30 mouse cellular contexts compared by ENCODE assay signal in the genomic region with DNA sequence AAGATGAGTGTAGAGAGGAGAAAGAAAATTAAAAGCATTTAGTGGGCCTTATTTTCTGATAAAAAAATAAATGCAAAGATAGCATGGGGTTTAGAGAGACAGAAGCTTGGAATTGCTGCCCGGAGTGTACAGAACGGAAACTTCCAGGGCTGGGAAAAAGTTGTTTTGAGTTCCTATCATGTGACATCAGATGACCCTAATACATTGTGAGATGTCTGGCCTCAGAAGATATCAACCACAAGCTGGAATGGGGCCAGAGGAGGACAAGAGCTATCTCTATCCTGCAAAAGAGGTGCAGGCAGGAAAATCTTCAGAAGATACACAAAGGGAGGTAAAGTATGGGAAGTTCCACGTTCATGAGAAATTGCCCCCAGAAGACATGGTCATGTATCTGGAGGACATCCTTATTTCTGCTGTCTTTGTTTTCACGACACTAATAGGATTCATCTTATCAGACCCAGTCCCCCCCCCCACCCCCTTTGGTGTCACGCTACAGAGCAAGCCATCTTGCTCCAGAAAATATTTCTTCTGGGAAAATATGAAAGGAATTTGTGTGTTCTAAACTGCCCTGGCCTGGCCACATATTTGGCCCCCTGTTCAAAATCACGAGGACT.
DNase-seq lines count a peak whose midpoint lies in the region; ATAC-seq and TF ChIP-seq lines count a peak whose summit lies in the region.
"Had no signal": no experiment of that assay in that cellular context is flagged by ENCODE, and none has a peak within 500 bp of the region (broad histone marks: within the 10 kb centered on the region; RNA-seq: fewer than 3 reads in every experiment).

No protein-coding gene starts in this region.

- ATAC-seq in heart, embryonic 13.5 days (ENCODE audit: extremely low read depth, insufficient number of reproducible peaks, low FRiP score, low TSS enrichment): no peak
- no peak for ATAC-seq in kidney, embryonic 15.5 days (replicated peaks; ENCODE audit: low FRiP score)
- no peak for ATAC-seq in cerebellum, adult (ENCODE audit: insufficient number of reproducible peaks, low FRiP score, low TSS enrichment)
- ATAC-seq: activated CD4-positive, CD25-positive, alpha-beta regulatory T cell, adult 4 months; hindbrain, embryonic 16.5 days; intestine, embryonic 16.5 days; midbrain, embryonic 13.5 days had no signal

- TF ChIP-seq CTCF in heart, adult 2 months (IDR thresholded peaks at IDR 0.05): no peak
- no peak for TF ChIP-seq CTCF in kidney, adult 2 months (conservative IDR thresholded peaks at IDR 0.05; ENCODE audit: insufficient read depth, insufficient read length, low read depth, low read length)
- TF ChIP-seq CTCF in MEL (IDR thresholded peaks at IDR 0.05 in 2 of 3, conservative IDR thresholded peaks at IDR 0.05 in 1 of 3; ENCODE audit: control insufficient read depth in 1 of 3, insufficient read depth in 1 of 3, low read depth in 2 of 3, low read length in 3 of 3, poor library complexity in 1 of 3, severe bottlenecking in 1 of 3): no peak

- H3K4me2 ChIP-seq in heart, embryonic 13.5 days: no peak overlapping the region
- H3K4me2 ChIP-seq in kidney, embryonic 15.5 days: no peak overlapping the region
- H3K4me2 ChIP-seq: embryonic facial prominence, embryonic 12.5 days; forebrain, embryonic 12.5 days; limb, embryonic 15.5 days; lung, embryonic 15.5 days; midbrain, embryonic 13.5 days had no signal

- 42% methylated on average over 6 of the region's 6 CpGs for WGBS in heart, embryonic 13.5 days
- 44% methylated on average over 6 of the region's 6 CpGs for WGBS in heart, adult 2 months
- WGBS in kidney, adult 2 months: 67% methylated on average over 6 of the region's 6 CpGs
- WGBS in kidney, embryonic 15.5 days: 70% methylated on average over 6 of the region's 6 CpGs

- no peak for TF ChIP-seq POLR2A in heart, adult 2 months (IDR thresholded peaks at IDR 0.05; ENCODE audit: insufficient read depth, low read depth, low read length)
- TF ChIP-seq POLR2A in kidney, adult 2 months (IDR thresholded peaks at IDR 0.05; ENCODE audit: low read depth, low read length): no peak
- no peak for TF ChIP-seq POLR2A in MEL (IDR thresholded peaks at IDR 0.05; ENCODE audit: control insufficient read depth in 1 of 2, insufficient read depth in 1 of 2, low read depth in 1 of 2, low read length in 2 of 2, poor library complexity in 1 of 2)

- H3K9ac ChIP-seq in heart, embryonic 13.5 days: no peak overlapping the region
- no peak overlapping the region for H3K9ac ChIP-seq in heart, adult 2 months (ENCODE audit: low read depth, low read length)
- no peak overlapping the region for H3K9ac ChIP-seq in kidney, embryonic 15.5 days
- H3K9ac ChIP-seq in MEL (ENCODE audit: control insufficient read depth, low read depth, low read length, poor library complexity, severe bottlenecking): no peak overlapping the region
- H3K9ac ChIP-seq: embryonic facial prominence, embryonic 12.5 days; forebrain, embryonic 12.5 days; limb, embryonic 15.5 days; lung, embryonic 15.5 days; midbrain, embryonic 13.5 days had no signal

- no peak for TF ChIP-seq RAD21 in MEL (IDR thresholded peaks at IDR 0.05; ENCODE audit: low read depth, low read length)

- no peaks in the 10 kb centered on the region for H3K36me3 ChIP-seq in heart, embryonic 13.5 days
- no peaks in the 10 kb centered on the region for H3K36me3 ChIP-seq in heart, adult 2 months (ENCODE audit: control insufficient read depth, insufficient read depth, low read length)
- H3K36me3 ChIP-seq in kidney, adult 2 months (ENCODE audit: control insufficient read depth, insufficient read depth, low read length): no peaks in the 10 kb centered on the region
- H3K36me3 ChIP-seq in kidney, embryonic 15.5 days: no peaks in the 10 kb centered on the region
- no peaks in the 10 kb centered on the region for H3K36me3 ChIP-seq in MEL (ENCODE audit: control insufficient read depth in 1 of 2, insufficient read depth in 2 of 2, low read length in 2 of 2)
- H3K36me3 ChIP-seq: embryonic facial prominence, embryonic 12.5 days; forebrain, embryonic 12.5 days; G1E; hindbrain, embryonic 10.5 days; limb, embryonic 15.5 days; lung, embryonic 15.5 days; midbrain, embryonic 13.5 days had no signal

- peaks cover 4% of the 10 kb centered on the region; the same call in 1 of the 2 replicates for H3K4me1 ChIP-seq in heart, embryonic 13.5 days
- H3K4me1 ChIP-seq in heart, adult 2 months (ENCODE audit: control insufficient read depth, insufficient read depth, low read length): no peaks in the 10 kb centered on the region
- H3K4me1 ChIP-seq in kidney, adult 2 months (ENCODE audit: control insufficient read depth, insufficient read depth, low read length): no peaks in the 10 kb centered on the region
- no peaks in the 10 kb centered on the region for H3K4me1 ChIP-seq in kidney, embryonic 15.5 days
- no peaks in the 10 kb centered on the region for H3K4me1 ChIP-seq in MEL (ENCODE audit: control insufficient read depth in 1 of 2, insufficient read depth in 2 of 2, low read length in 2 of 2)
- H3K4me1 ChIP-seq: embryonic facial prominence, embryonic 12.5 days; forebrain, embryonic 12.5 days; hindbrain, embryonic 10.5 days; limb, embryonic 15.5 days; lung, embryonic 15.5 days; megakaryocyte, embryonic 14.5 days; midbrain, embryonic 13.5 days had no signal

- no peak for TF ChIP-seq EP300 in heart, adult 2 months (IDR thresholded peaks at IDR 0.05; ENCODE audit: insufficient read depth, low read depth, low read length)
- TF ChIP-seq EP300 in MEL (IDR thresholded peaks at IDR 0.05; ENCODE audit: low read depth in 1 of 2, low read length in 2 of 2): no peak

- peak overlapping the region; percentile 67 for H3K27ac ChIP-seq in heart, embryonic 13.5 days (replicated peaks)
- no peak overlapping the region for H3K27ac ChIP-seq in heart, adult 2 months
- H3K27ac ChIP-seq in kidney, adult 2 months (ENCODE audit: insufficient read depth, low read depth, low read length): peak overlapping the region; percentile 50; the same call in 1 of the 2 replicates
- no peak overlapping the region for H3K27ac ChIP-seq in kidney, embryonic 15.5 days
- H3K27ac ChIP-seq in MEL (ENCODE audit: control insufficient read depth, low read depth, low read length): no peak overlapping the region
- H3K27ac ChIP-seq: embryonic facial prominence, embryonic 12.5 days; forebrain, embryonic 12.5 days; gastrocnemius, adult 2 months; hindbrain, embryonic 10.5 days; limb, embryonic 15.5 days; lung, embryonic 15.5 days; midbrain, embryonic 13.5 days; stomach, postnatal 0 days had no signal

- H3K4me3 ChIP-seq in heart, embryonic 13.5 days: no peak overlapping the region
- H3K4me3 ChIP-seq in heart, adult 2 months: no peak overlapping the region
- H3K4me3 ChIP-seq in kidney, adult 2 months (ENCODE audit: insufficient read depth, low read depth, low read length): no peak overlapping the region
- no peak overlapping the region for H3K4me3 ChIP-seq in kidney, embryonic 15.5 days (replicated peaks)
- H3K4me3 ChIP-seq in MEL (ENCODE audit: control insufficient read depth in 1 of 2, insufficient read depth in 1 of 2, low read depth in 2 of 2, low read length in 2 of 2): no peak overlapping the region
- H3K4me3 ChIP-seq: embryonic facial prominence, embryonic 12.5 days; erythroblast, embryonic 14.5 days; forebrain, embryonic 12.5 days; gastrocnemius, adult 2 months; hindbrain, embryonic 10.5 days; limb, embryonic 15.5 days; lung, embryonic 15.5 days; megakaryocyte, embryonic 14.5 days; midbrain, embryonic 13.5 days had no signal

- H3K9me3 ChIP-seq in heart, embryonic 13.5 days: no peaks in the 10 kb centered on the region
- no peaks in the 10 kb centered on the region for H3K9me3 ChIP-seq in kidney, embryonic 15.5 days (replicated peaks)
- H3K9me3 ChIP-seq in MEL (replicated peaks; ENCODE audit: insufficient read depth, low read length): no peaks in the 10 kb centered on the region
- H3K9me3 ChIP-seq: embryonic facial prominence, embryonic 12.5 days; forebrain, embryonic 12.5 days; G1E; limb, embryonic 15.5 days; lung, embryonic 15.5 days; midbrain, embryonic 13.5 days had no signal

- no peak for DNase-seq in heart, adult 2 months
- DNase-seq in kidney, adult 2 months: peak; percentile 32
- peak; percentile 3 for DNase-seq in MEL (ENCODE audit: low read depth, low spot score)
- DNase-seq in kidney, postnatal 25 days: peak; percentile 31 to 41
- DNase-seq in thymus, postnatal 10 days (ENCODE audit: low spot score in 2 of 2): no peak
- DNase-seq: adrenal gland, adult 8-10 months; B cell, adult 2 months; cerebellum, adult 2 months; cerebellum, postnatal 25 days; gastrocnemius, adult 2 months; left cerebral cortex, postnatal 4 days; lung, postnatal 36 days; thymus, adult 2 months had no signal

- intact Hi-C loops in heart, adult 2 months (cut with DNase I): no loop called here

- no peaks in the 10 kb centered on the region for H3K27me3 ChIP-seq in heart, embryonic 13.5 days (replicated peaks)
- H3K27me3 ChIP-seq in heart, adult 2 months (ENCODE audit: control insufficient read depth, insufficient read depth, low read length): no peaks in the 10 kb centered on the region
- H3K27me3 ChIP-seq in kidney, adult 2 months (replicated peaks; ENCODE audit: control insufficient read depth, insufficient read depth, low read length): no peaks in the 10 kb centered on the region
- H3K27me3 ChIP-seq in kidney, embryonic 15.5 days: no peaks in the 10 kb centered on the region
- H3K27me3 ChIP-seq in MEL (ENCODE audit: control insufficient read depth in 1 of 2, insufficient read depth in 2 of 2, low read length in 2 of 2): no peaks in the 10 kb centered on the region
- H3K27me3 ChIP-seq: CH12.LX; embryonic facial prominence, embryonic 12.5 days; forebrain, embryonic 12.5 days; limb, embryonic 15.5 days; lung, embryonic 15.5 days; megakaryocyte, embryonic 14.5 days; midbrain, embryonic 13.5 days had no signal

- H3K79me2 ChIP-seq in heart, adult 2 months (replicated peaks; ENCODE audit: control insufficient read depth, insufficient read depth, low read length): no peaks in the 10 kb centered on the region
- H3K79me2 ChIP-seq in MEL (ENCODE audit: control insufficient read depth, insufficient read depth, low read length, poor library complexity): no peaks in the 10 kb centered on the region

TF ChIP-seq in MEL, 35 proteins besides CTCF, POLR2A, EP300 and RAD21 (continues in another document):
- no peak for TF ChIP-seq MAFK (IDR thresholded peaks at IDR 0.05; ENCODE audit: borderline replicate concordance, low read depth, low read length)
- TF ChIP-seq RCOR1 (IDR thresholded peaks at IDR 0.05; ENCODE audit: low read depth, low read length): no peak
- TF ChIP-seq POLR2AphosphoS2 (IDR thresholded peaks at IDR 0.05; ENCODE audit: low read length): no peak
- TF ChIP-seq MYC (IDR thresholded peaks at IDR 0.05; ENCODE audit: low read depth, low read length): no peak
- TF ChIP-seq ZKSCAN1 (IDR thresholded peaks at IDR 0.05; ENCODE audit: low read depth, low read length): no peak
- no peak for TF ChIP-seq ZMIZ1 (IDR thresholded peaks at IDR 0.05; ENCODE audit: low read depth, low read length)
- TF ChIP-seq USF1 (IDR thresholded peaks at IDR 0.05; ENCODE audit: low read depth, low read length): no peak
- no peak for TF ChIP-seq BHLHE40 (IDR thresholded peaks at IDR 0.05; ENCODE audit: borderline replicate concordance, low read depth, low read length)
- no peak for TF ChIP-seq MXI1 (IDR thresholded peaks at IDR 0.05; ENCODE audit: low read depth, low read length)
- no peak for TF ChIP-seq HCFC1 (IDR thresholded peaks at IDR 0.05; ENCODE audit: low read depth, low read length)

Comparison
In these comparisons a context has a peak if more than half of its experiments do, and no peak if none do; other contexts are left out.
1. H3K27ac ChIP-seq: peak in heart, embryonic 13.5 days (single experiment) and kidney, adult 2 months (single experiment); none in heart, adult 2 months (single experiment), kidney, embryonic 15.5 days (single experiment) and MEL (single experiment).
2. DNase-seq: peak in kidney, adult 2 months (single experiment), MEL (single experiment) and kidney, postnatal 25 days (2 of 2); none in heart, adult 2 months (0 of 2) and thymus, postnatal 10 days (0 of 2).